Mouse (Mus musculus) liver, adult 2 months (tissue): ENCODE measurements around the gene Mcat.
A peak's percentile ranks its signal among the peaks of the same experiment; 100 is the strongest.

Source experiments
- CTCF ChIP-seq: fragments of 200-500 bp; IDR thresholded peaks from 2 replicates; pipeline ENCODE4 v1.5.1; 2011; ENCODE audit warnings: low read depth, low read length, control low read depth
- POLR2A ChIP-seq: fragments of 200-500 bp; IDR thresholded peaks from 2 replicates; pipeline ENCODE4 v1.6.1; 2011; ENCODE audit warnings: low read length, control low read depth; ENCODE audit not compliant: insufficient read depth; ENCODE audit errors: extremely low read depth

GRCm38 (mm10) chr15:83510805-83511405 lies 52.7 kb downstream of the Mcat start, which contains the start of gene Ttll1:
- TF ChIP-seq POLR2A (0 out of 2 replicates have a peak, but pooled peaks have one; percentile 14), CTCF (no peak)
